Mouse (Mus musculus) retina, adult 2 months (tissue): Measurements from ENCODE around the gene Lmtk2.

Source experiments
- DNase-seq: peaks from one replicate; pipeline ENCODE4 v3.0.0-alpha.2; 2012; ENCODE audit warnings: low read depth, low spot score

Gene Lmtk2

GRCm38 (mm10) chr5:144100149-144100935, at the start of gene Lmtk2:
TSS of gene Lmtk2 (plus strand) at chr5:144100436.
- DNase-seq = peak; percentile 86

GRCm38 (mm10) chr5:144051268-144051667, 49.0 kb upstream of the Lmtk2 start:
- DNase-seq = no peak

- DNase-seq = no peak
These were observed 46.8 kb upstream of the Lmtk2 start for GRCm38 (mm10) chr5:144053450-144053849.

- no peak for DNase-seq
These were observed 45.9 kb upstream of the Lmtk2 start for GRCm38 (mm10) chr5:144054340-144054739.

- DNase-seq = no peak
These were observed 36.1 kb upstream of the Lmtk2 start for GRCm38 (mm10) chr5:144064093-144064492.

- DNase-seq = no peak
These were observed 34.2 kb upstream of the Lmtk2 start for GRCm38 (mm10) chr5:144066036-144066435.

- no peak for DNase-seq
These were observed 30.2 kb upstream of the Lmtk2 start for GRCm38 (mm10) chr5:144070064-144070463.

GRCm38 (mm10) chr5:144071249-144071648, 29.0 kb upstream of the Lmtk2 start:
- no peak for DNase-seq

- DNase-seq = no peak
These were observed 22.7 kb upstream of the Lmtk2 start for GRCm38 (mm10) chr5:144077541-144077940.

- no peak for DNase-seq
These were observed 19.4 kb upstream of the Lmtk2 start for GRCm38 (mm10) chr5:144080886-144081285.

- no peak for DNase-seq
These were observed 18.2 kb upstream of the Lmtk2 start for GRCm38 (mm10) chr5:144082006-144082405.

- DNase-seq = no peak
These were observed 16.7 kb upstream of the Lmtk2 start for GRCm38 (mm10) chr5:144083521-144083920.

- no peak for DNase-seq
These were observed 16.0 kb upstream of the Lmtk2 start for GRCm38 (mm10) chr5:144084271-144084670.

- DNase-seq = no peak
These were observed 14.5 kb upstream of the Lmtk2 start for GRCm38 (mm10) chr5:144085696-144086095.

GRCm38 (mm10) chr5:144086494-144086893, 13.7 kb upstream of the Lmtk2 start:
- no peak for DNase-seq

- DNase-seq = no peak
These were observed 11.9 kb upstream of the Lmtk2 start for GRCm38 (mm10) chr5:144088354-144088753.

GRCm38 (mm10) chr5:144095461-144095970, 4.7 kb upstream of the Lmtk2 start:
- no peak for DNase-seq

- no peak for DNase-seq
These were observed 2.2 kb upstream of the Lmtk2 start for GRCm38 (mm10) chr5:144097902-144098639.

GRCm38 (mm10) chr5:144098640-144098929, 1.7 kb upstream of the Lmtk2 start:
- DNase-seq = no peak

- DNase-seq = no peak
These were observed 712 bp downstream of the Lmtk2 start for GRCm38 (mm10) chr5:144100948-144101347.

- no peak for DNase-seq
These were observed 4.8 kb downstream of the Lmtk2 start for GRCm38 (mm10) chr5:144105070-144105469.

GRCm38 (mm10) chr5:144105471-144106129, 5.4 kb downstream of the Lmtk2 start:
- no peak for DNase-seq
